Mouse (Mus musculus) midbrain, embryonic 13.5 days (tissue): ENCODE data around the gene Ddx20. TPM values are rescaled to one million over a fixed set of nuclear protein-coding genes. Genes with fewer than 3 reads are reported as not detected.

Source experiments
- ATAC-seq: fragments of 200-750 bp; cut with Nextera tagmentation; 2 replicates; pipeline ENCODE4 v1.8.0; 2017; ENCODE audit warnings: mild to moderate bottlenecking, moderate TSS enrichment, moderate library complexity
- H3K27ac ChIP-seq: fragments of 300-500 bp; sonication (generic); 2 replicates; pipeline ENCODE4 v1.5.1; 2015; ENCODE audit warnings: inconsistent platforms, mild to moderate bottlenecking, moderate library complexity
- H3K27me3 ChIP-seq: fragments of 300-500 bp; sonication (generic); 2 replicates; pipeline ENCODE4 v1.6.1; 2015; ENCODE audit warnings: mild to moderate bottlenecking, inconsistent platforms
- H3K36me3 ChIP-seq: fragments of 300-500 bp; sonication (generic); 2 replicates; pipeline ENCODE4 v1.6.1; 2015; ENCODE audit warnings: mild to moderate bottlenecking, inconsistent platforms
- H3K4me1 ChIP-seq: fragments of 300-500 bp; sonication (generic); replicated peaks from 2 replicates; pipeline ENCODE4 v1.6.1; 2015; ENCODE audit warnings: inconsistent platforms
- H3K4me2 ChIP-seq: fragments of 300-500 bp; sonication (generic); replicated peaks from 2 replicates; pipeline ENCODE4 v1.6.1; 2015; ENCODE audit warnings: moderate library complexity, mild to moderate bottlenecking, inconsistent platforms
- H3K4me3 ChIP-seq: fragments of 300-500 bp; sonication (generic); replicated peaks from 2 replicates; pipeline ENCODE4 v1.5.1; 2015; ENCODE audit warnings: mild to moderate bottlenecking, inconsistent platforms
- H3K9ac ChIP-seq: fragments of 300-500 bp; sonication (generic); replicated peaks from 2 replicates; pipeline ENCODE4 v1.6.1; 2015; ENCODE audit warnings: mild to moderate bottlenecking, inconsistent platforms
- H3K9me3 ChIP-seq: fragments of 300-500 bp; sonication (generic); 2 replicates; pipeline ENCODE4 v1.6.1; 2016; ENCODE audit warnings: mild to moderate bottlenecking, inconsistent platforms
- WGBS: fragments of 180-500 bp; shearing (Covaris S2); methylation state at CpG from one replicate; pipeline ENCODE4 v1.1.7; 2015; 5-methylcytosine and 5-hydroxymethylcytosine counted together
- polyA plus RNA-seq: library from polyadenylated mRNA; unstranded; fragments of >200 nt; fragmentation: Nextera tagmentation; extraction: Ambion mirVana; gene quantifications from 2 replicates; pipeline ENCODE4 v1.2.1, GENCODE M21; 2015

Ddx20 gene
- polyA plus RNA-seq, 1 experiment from 2014 or later = 32.0 TPM

- Histone ChIP-seq H3K36me3 (no peaks in the 10 kb centered on the region), H3K4me3 (no peak overlapping the region), H3K9ac (no peak overlapping the region), H3K4me2 (no peak overlapping the region), H3K27ac (no peak overlapping the region), H3K27me3 (no peaks in the 10 kb centered on the region), H3K4me1 (peaks cover 29% of the 10 kb centered on the region), H3K9me3 (no peaks in the 10 kb centered on the region)
- peak; percentile 55 for ATAC-seq
- 52% methylated on average over 11 of the region's 11 CpGs for WGBS
Measured at GRCm38 (mm10) chr3:105717856-105718555, 30.6 kb upstream of the Ddx20 start.

GRCm38 (mm10) chr3:105716353-105717000, 29.1 kb upstream of the Ddx20 start:
- H3K9ac ChIP-seq = no peak overlapping the region
- WGBS = 63% methylated on average over 18 of the region's 18 CpGs
- no peaks in the 10 kb centered on the region for H3K9me3 ChIP-seq
- no peak for ATAC-seq
- no peaks in the 10 kb centered on the region for H3K27me3 ChIP-seq
- H3K36me3 ChIP-seq = no peaks in the 10 kb centered on the region
- no peak overlapping the region for H3K27ac ChIP-seq
- no peak overlapping the region for H3K4me3 ChIP-seq
- H3K4me1 ChIP-seq = peaks cover 29% of the 10 kb centered on the region
- H3K4me2 ChIP-seq = no peak overlapping the region

- H3K27me3 ChIP-seq = no peaks in the 10 kb centered on the region
- no peak overlapping the region for H3K9ac ChIP-seq
- no peak overlapping the region for H3K4me2 ChIP-seq
- ATAC-seq = no peak
- no peaks in the 10 kb centered on the region for H3K36me3 ChIP-seq
- H3K4me3 ChIP-seq = no peak overlapping the region
- no peaks in the 10 kb centered on the region for H3K9me3 ChIP-seq
- H3K27ac ChIP-seq = no peak overlapping the region
- H3K4me1 ChIP-seq = peaks cover 35% of the 10 kb centered on the region
Measured at GRCm38 (mm10) chr3:105714820-105715167, 27.4 kb upstream of the Ddx20 start.

- peaks cover 35% of the 10 kb centered on the region for H3K4me1 ChIP-seq
- no peaks in the 10 kb centered on the region for H3K9me3 ChIP-seq
- ATAC-seq = peak; percentile 59
- H3K4me2 ChIP-seq = no peak overlapping the region
- peak overlapping the region; percentile 64 for H3K27ac ChIP-seq
- no peaks in the 10 kb centered on the region for H3K27me3 ChIP-seq
- 17% methylated on average over 8 of the region's 8 CpGs for WGBS
- H3K9ac ChIP-seq = 0 out of 2 replicates have a peak overlapping the region, but pooled peaks have one; percentile 36
- H3K4me3 ChIP-seq = no peak overlapping the region
- no peaks in the 10 kb centered on the region for H3K36me3 ChIP-seq
Measured at GRCm38 (mm10) chr3:105714091-105714819, 26.9 kb upstream of the Ddx20 start.

GRCm38 (mm10) chr3:105712827-105713226, 25.5 kb upstream of the Ddx20 start:
- Histone ChIP-seq H3K9me3 (no peaks in the 10 kb centered on the region), H3K9ac (no peak overlapping the region), H3K4me1 (peaks cover 22% of the 10 kb centered on the region), H3K4me2 (no peak overlapping the region), H3K36me3 (no peaks in the 10 kb centered on the region), H3K27me3 (no peaks in the 10 kb centered on the region), H3K27ac (no peak overlapping the region), H3K4me3 (no peak overlapping the region)
- ATAC-seq = no peak

GRCm38 (mm10) chr3:105711741-105712140, 24.4 kb upstream of the Ddx20 start:
- H3K9ac ChIP-seq = no peak overlapping the region

GRCm38 (mm10) chr3:105710246-105710645, 22.9 kb upstream of the Ddx20 start:
- no peak overlapping the region for H3K4me2 ChIP-seq
- H3K4me3 ChIP-seq = no peak overlapping the region
- peaks cover 20% of the 10 kb centered on the region for H3K27me3 ChIP-seq
- H3K36me3 ChIP-seq = no peaks in the 10 kb centered on the region
- WGBS = 72% methylated on average over 6 of the region's 6 CpGs
- H3K9me3 ChIP-seq = no peaks in the 10 kb centered on the region
- H3K9ac ChIP-seq = no peak overlapping the region
- peaks cover 34% of the 10 kb centered on the region for H3K4me1 ChIP-seq
- ATAC-seq = no peak
- no peak overlapping the region for H3K27ac ChIP-seq

More at GRCm38 (mm10) chr3:105711741-105712140, 24.4 kb upstream of the Ddx20 start:
- peaks cover 22% of the 10 kb centered on the region for H3K4me1 ChIP-seq
- H3K4me3 ChIP-seq = no peak overlapping the region
- H3K4me2 ChIP-seq = no peak overlapping the region
- H3K27ac ChIP-seq = no peak overlapping the region
- H3K36me3 ChIP-seq = no peaks in the 10 kb centered on the region
- 66% methylated on average over 7 of the region's 7 CpGs for WGBS
- peaks cover 6% of the 10 kb centered on the region for H3K27me3 ChIP-seq
- H3K9me3 ChIP-seq = no peaks in the 10 kb centered on the region
- no peak for ATAC-seq

GRCm38 (mm10) chr3:105707590-105707989, 20.2 kb upstream of the Ddx20 start:
- peaks cover 31% of the 10 kb centered on the region for H3K27me3 ChIP-seq
- no peaks in the 10 kb centered on the region for H3K36me3 ChIP-seq
- H3K4me3 ChIP-seq = no peak overlapping the region
- H3K4me1 ChIP-seq = peaks cover 37% of the 10 kb centered on the region
- WGBS = 10% methylated on average over 7 of the region's 7 CpGs
- no peak overlapping the region for H3K4me2 ChIP-seq
- H3K9me3 ChIP-seq = no peaks in the 10 kb centered on the region
- ATAC-seq = no peak
- H3K9ac ChIP-seq = no peak overlapping the region
- no peak overlapping the region for H3K27ac ChIP-seq

- Histone ChIP-seq H3K9ac (no peak overlapping the region), H3K4me1 (peaks cover 37% of the 10 kb centered on the region), H3K27ac (no peak overlapping the region), H3K4me2 (peak overlapping the region; percentile 98), H3K27me3 (peaks cover 40% of the 10 kb centered on the region), H3K4me3 (0 out of 2 replicates have a peak overlapping the region, but pooled peaks have one; percentile 54), H3K9me3 (no peaks in the 10 kb centered on the region), H3K36me3 (no peaks in the 10 kb centered on the region)
- ATAC-seq = no peak
- WGBS = 43% methylated on average over 4 of the region's 4 CpGs
Measured at GRCm38 (mm10) chr3:105706366-105707020, 19.1 kb upstream of the Ddx20 start.

GRCm38 (mm10) chr3:105705561-105705960, 18.2 kb upstream of the Ddx20 start:
- H3K9ac ChIP-seq = peak overlapping the region; percentile 68
- peaks cover 40% of the 10 kb centered on the region for H3K27me3 ChIP-seq
- WGBS = 22% methylated on average over 3 of the region's 3 CpGs
- no peak for ATAC-seq
- peak overlapping the region; percentile 54 for H3K4me3 ChIP-seq
- H3K9me3 ChIP-seq = no peaks in the 10 kb centered on the region
- peak overlapping the region; percentile 98 for H3K4me2 ChIP-seq
- peaks cover 37% of the 10 kb centered on the region for H3K4me1 ChIP-seq
- no peak overlapping the region for H3K27ac ChIP-seq
- no peaks in the 10 kb centered on the region for H3K36me3 ChIP-seq

- Histone ChIP-seq H3K4me1 (peaks cover 33% of the 10 kb centered on the region), H3K27me3 (peaks cover 40% of the 10 kb centered on the region), H3K36me3 (no peaks in the 10 kb centered on the region), H3K9ac (peak overlapping the region; percentile 68), H3K9me3 (no peaks in the 10 kb centered on the region), H3K4me3 (peak overlapping the region; percentile 54), H3K27ac (no peak overlapping the region), H3K4me2 (peak overlapping the region; percentile 98)
- under 1% methylated on average over 28 of the region's 28 CpGs for WGBS
- peak; percentile 67 for ATAC-seq
Measured at GRCm38 (mm10) chr3:105705061-105705549, 17.7 kb upstream of the Ddx20 start.
